Mouse (Mus musculus) right cerebral cortex, postnatal 10 days (tissue): ENCODE data around the gene Cldn15.
A peak's percentile ranks its signal among the peaks of the same experiment; 100 is the strongest.

Source experiments
- DNase-seq, 2 experiments: peaks; one replicate each; pipeline ENCODE4 v3.0.0; 2021; ENCODE audit warnings: low spot score in 2 of 2

The Cldn15 gene

GRCm38 (mm10) chr5:136982338-136982930 is 16.0 kb downstream of the Cldn15 start:
- no peak for DNase-seq

GRCm38 (mm10) chr5:136984828-136985227 is 18.4 kb downstream of the Cldn15 start:
- DNase-seq = no peak

GRCm38 (mm10) chr5:136986695-136987137 is 20.3 kb downstream of the Cldn15 start, which contains the start of gene Plod3:
TSS of gene Plod3 (plus strand) at chr5:136987019.
- peak; percentile 99 for DNase-seq

GRCm38 (mm10) chr5:136987138-136987933 is 20.9 kb downstream of the Cldn15 start:
- peak; percentile 84 to 88 for DNase-seq

GRCm38 (mm10) chr5:136987934-136988271 is 21.5 kb downstream of the Cldn15 start, which contains the start of gene Znhit1:
TSS of gene Znhit1 (minus strand) at chr5:136988021.
- peak in 1 of 2 experiments; percentile 47 for DNase-seq

GRCm38 (mm10) chr5:136988420-136988819 is 22.0 kb downstream of the Cldn15 start:
- peak; percentile 82 for DNase-seq

GRCm38 (mm10) chr5:136989801-136990200 is 23.4 kb downstream of the Cldn15 start:
- DNase-seq = peak in 1 of 2 experiments; percentile 29

- no peak for DNase-seq
Observed at GRCm38 (mm10) chr5:136999449-136999848, 33.0 kb downstream of the Cldn15 start.

- DNase-seq = no peak
Observed at GRCm38 (mm10) chr5:137000612-137001011, 34.2 kb downstream of the Cldn15 start.

- no peak for DNase-seq
Observed at GRCm38 (mm10) chr5:137007276-137007675, 40.9 kb downstream of the Cldn15 start.

GRCm38 (mm10) chr5:137009988-137010387 is 43.6 kb downstream of the Cldn15 start:
- peak in 1 of 2 experiments; percentile 65 for DNase-seq

- no peak for DNase-seq
Observed at GRCm38 (mm10) chr5:137012401-137012950, 46.1 kb downstream of the Cldn15 start.

- DNase-seq = no peak
Observed at GRCm38 (mm10) chr5:137015913-137016312, 49.5 kb downstream of the Cldn15 start.

GRCm38 (mm10) chr5:137024318-137024717 is 57.9 kb downstream of the Cldn15 start:
- no peak for DNase-seq

- DNase-seq = peak; percentile 77 to 88
Observed at GRCm38 (mm10) chr5:137025132-137025531, 58.7 kb downstream of the Cldn15 start.
